In genomic region chr9:58295766-58296361, GRCm38 (mm10) we compare ENCODE assay signal across 8 mouse cellular contexts. TPM values are rescaled to one million over a fixed set of nuclear protein-coding genes. Genes with fewer than 3 reads are reported as not detected.
DNase-seq lines count a peak whose midpoint lies in the region; ATAC-seq and TF ChIP-seq lines count a peak whose summit lies in the region.

No protein-coding gene starts in this region.

- H3K27me3 ChIP-seq in embryonic facial prominence, embryonic 13.5 days = no peaks in the 10 kb centered on the region
- H3K27me3 ChIP-seq in heart, postnatal 0 days (ENCODE audit: control insufficient read depth, insufficient read depth, low read length) = no peaks in the 10 kb centered on the region
- H3K27me3 ChIP-seq in limb, embryonic 15.5 days = no peaks in the 10 kb centered on the region

- no peak for TF ChIP-seq CTCF in heart, postnatal 0 days (IDR thresholded peaks at IDR 0.05; ENCODE audit: low read depth)

- peaks cover 21% of the 10 kb centered on the region for H3K4me1 ChIP-seq in embryonic facial prominence, embryonic 13.5 days
- no peaks in the 10 kb centered on the region for H3K4me1 ChIP-seq in heart, postnatal 0 days (ENCODE audit: control insufficient read depth, insufficient read depth)
- peaks cover 42% of the 10 kb centered on the region for H3K4me1 ChIP-seq in limb, embryonic 15.5 days

- WGBS in embryonic facial prominence, embryonic 13.5 days = 19% methylated on average over 9 of the region's 9 CpGs
- 31% methylated on average over 9 of the region's 9 CpGs for WGBS in heart, postnatal 0 days
- 30% methylated on average over 9 of the region's 9 CpGs for WGBS in limb, embryonic 15.5 days

- H3K9me3 ChIP-seq in embryonic facial prominence, embryonic 13.5 days = no peaks in the 10 kb centered on the region
- H3K9me3 ChIP-seq in heart, postnatal 0 days (replicated peaks; ENCODE audit: control insufficient read depth, low read length) = no peaks in the 10 kb centered on the region
- no peaks in the 10 kb centered on the region for H3K9me3 ChIP-seq in limb, embryonic 15.5 days

- DNase-seq in Muller cell, postnatal 12 days (ENCODE audit: inconsistent ontology term) = peak; percentile 91
- no peak for DNase-seq in heart, postnatal 0 days (ENCODE audit: low spot score)
- peak; percentile 79 for DNase-seq in skeletal muscle tissue, adult 2 months (ENCODE audit: low read depth, low spot score)
- no peak for DNase-seq in adrenal gland, postnatal 36 days

- no peak overlapping the region for H3K4me3 ChIP-seq in embryonic facial prominence, embryonic 13.5 days
- H3K4me3 ChIP-seq in heart, postnatal 0 days (ENCODE audit: low read depth, low read length) = no peak overlapping the region
- H3K4me3 ChIP-seq in limb, embryonic 15.5 days = no peak overlapping the region

- peaks cover 23% of the 10 kb centered on the region for H3K36me3 ChIP-seq in embryonic facial prominence, embryonic 13.5 days
- no peaks in the 10 kb centered on the region; the same call in 1 of the 2 replicates for H3K36me3 ChIP-seq in heart, postnatal 0 days (replicated peaks; ENCODE audit: control insufficient read depth, insufficient read depth, low read length)
- H3K36me3 ChIP-seq in limb, embryonic 15.5 days = peaks cover 29% of the 10 kb centered on the region

- no peak overlapping the region for H3K4me2 ChIP-seq in embryonic facial prominence, embryonic 13.5 days
- H3K4me2 ChIP-seq in heart, postnatal 0 days (ENCODE audit: low read depth, low read length) = no peak overlapping the region
- no peak overlapping the region for H3K4me2 ChIP-seq in limb, embryonic 15.5 days

- H3K27ac ChIP-seq in embryonic facial prominence, embryonic 13.5 days = peak overlapping the region; percentile 33; the same call in 1 of the 2 replicates
- H3K27ac ChIP-seq in heart, postnatal 0 days (ENCODE audit: low read depth) = peak overlapping the region; percentile 46
- peak overlapping the region; percentile 63 for H3K27ac ChIP-seq in limb, embryonic 15.5 days

- no peak for TF ChIP-seq EP300 in heart, postnatal 0 days (IDR thresholded peaks at IDR 0.05; ENCODE audit: low read depth)

- ATAC-seq in embryonic facial prominence, embryonic 13.5 days (ENCODE audit: insufficient number of reproducible peaks, insufficient read depth, low FRiP score, low TSS enrichment, low read depth) = no peak
- peak; percentile 66 for ATAC-seq in heart, postnatal 0 days (ENCODE audit: insufficient read depth, low read depth)
- peak; percentile 35; the same call in 1 of the 2 replicates for ATAC-seq in limb, embryonic 15.5 days (ENCODE audit: insufficient number of reproducible peaks, low FRiP score, low TSS enrichment, low read depth)
- no peak for ATAC-seq in granulocyte monocyte progenitor cell, adult 5-6 weeks (replicated peaks; ENCODE audit: poor library complexity, severe bottlenecking)
- ATAC-seq in monocyte, adult 5-6 weeks (replicated peaks; ENCODE audit: insufficient number of reproducible peaks, low FRiP score, low TSS enrichment, poor library complexity, severe bottlenecking) = no peak

- peak overlapping the region; percentile 40; the same call in 1 of the 2 replicates for H3K9ac ChIP-seq in embryonic facial prominence, embryonic 13.5 days
- no peak overlapping the region for H3K9ac ChIP-seq in heart, postnatal 0 days (replicated peaks; ENCODE audit: low read depth, low read length)
- H3K9ac ChIP-seq in limb, embryonic 15.5 days = no peak overlapping the region

RNA-seq across cellular contexts. Expression of gene Loxl1, which starts 17.1 kb away (rescaled TPM):
- polyA plus RNA-seq in embryonic facial prominence, embryonic 13.5 days (2015; fragmentation: Nextera tagmentation; extraction: Ambion mirVana) = 30.9 and 41.8 TPM in 2 replicates
- total RNA-seq in heart, postnatal 0 days (2014; rRNA removed; ENCODE audit: low replicate concordance) = 44.1 and 61.7 TPM in 2 replicates
- 39.2 and 40.7 TPM in 2 replicates for polyA plus RNA-seq in heart, postnatal 0 days (2015; fragmentation: Nextera tagmentation; extraction: Ambion mirVana)
- 92.6 and 110 TPM in 2 replicates for polyA plus RNA-seq in limb, embryonic 15.5 days (2015; fragmentation: Nextera tagmentation; extraction: Ambion mirVana)
- total RNA-seq in adrenal gland, postnatal 36 days (2021) = 10 to 100 TPM; 22.9 to 33.9 TPM
- total RNA-seq in granulocyte monocyte progenitor cell, adult 5-6 weeks (2014; fragmentation: Nextera tagmentation) = not detected in 2 replicates
- not detected in 2 replicates for total RNA-seq in granulocyte monocyte progenitor cell, adult 5-6 weeks (2017)
- not detected in 3 replicates for total RNA-seq in monocyte, adult 5-6 weeks (2017)

RNA-seq across cellular contexts. Expression of gene Stoml1, which starts 42.9 kb away (rescaled TPM):
- 43.1 and 45.0 TPM in 2 replicates for polyA plus RNA-seq in embryonic facial prominence, embryonic 13.5 days (2015; fragmentation: Nextera tagmentation; extraction: Ambion mirVana)
- 16.4 and 52.8 TPM in 2 replicates for total RNA-seq in heart, postnatal 0 days (2014; rRNA removed; ENCODE audit: low replicate concordance)
- 21.7 and 23.3 TPM in 2 replicates for polyA plus RNA-seq in heart, postnatal 0 days (2015; fragmentation: Nextera tagmentation; extraction: Ambion mirVana)
- polyA plus RNA-seq in limb, embryonic 15.5 days (2015; fragmentation: Nextera tagmentation; extraction: Ambion mirVana) = 34.2 and 35.5 TPM in 2 replicates
- 10 to 100 TPM; 15.7 to 19.2 TPM for total RNA-seq in adrenal gland, postnatal 36 days (2021)
- 10.4 and 11.6 TPM in 2 replicates for total RNA-seq in granulocyte monocyte progenitor cell, adult 5-6 weeks (2014; fragmentation: Nextera tagmentation)
- 6.3 and 17.7 TPM in 2 replicates for total RNA-seq in granulocyte monocyte progenitor cell, adult 5-6 weeks (2017)
- 11.3 to 14.2 TPM (median 13.0 TPM) in 3 replicates for total RNA-seq in monocyte, adult 5-6 weeks (2017)

RNA-seq across cellular contexts. Expression of gene Pml, which starts 46.3 kb away (rescaled TPM):
- 14.4 and 15.2 TPM in 2 replicates for polyA plus RNA-seq in embryonic facial prominence, embryonic 13.5 days (2015; fragmentation: Nextera tagmentation; extraction: Ambion mirVana)
- 11.4 and 15.0 TPM in 2 replicates for total RNA-seq in heart, postnatal 0 days (2014; rRNA removed; ENCODE audit: low replicate concordance)
- 5.2 and 5.6 TPM in 2 replicates for polyA plus RNA-seq in heart, postnatal 0 days (2015; fragmentation: Nextera tagmentation; extraction: Ambion mirVana)
- polyA plus RNA-seq in limb, embryonic 15.5 days (2015; fragmentation: Nextera tagmentation; extraction: Ambion mirVana) = 15.7 and 16.4 TPM in 2 replicates
- 10 to 100 TPM; 22.4 to 24.2 TPM for total RNA-seq in adrenal gland, postnatal 36 days (2021)
- 49.9 and 57.2 TPM in 2 replicates for total RNA-seq in granulocyte monocyte progenitor cell, adult 5-6 weeks (2014; fragmentation: Nextera tagmentation)
- total RNA-seq in granulocyte monocyte progenitor cell, adult 5-6 weeks (2017) = 9.3 and 10.1 TPM in 2 replicates
- total RNA-seq in monocyte, adult 5-6 weeks (2017) = 6.6 to 23.5 TPM (median 15.6 TPM) in 3 replicates

Comparison
In these comparisons a context has a peak if more than half of its experiments do, and no peak if none do; other contexts are left out.
1. DNase-seq: peak in Muller cell, postnatal 12 days (single experiment) and skeletal muscle tissue, adult 2 months (single experiment); none in heart, postnatal 0 days (single experiment) and adrenal gland, postnatal 36 days (0 of 2).
2. ATAC-seq: peak in heart, postnatal 0 days (single experiment) and limb, embryonic 15.5 days (single experiment); none in embryonic facial prominence, embryonic 13.5 days (single experiment), granulocyte monocyte progenitor cell, adult 5-6 weeks (single experiment) and monocyte, adult 5-6 weeks (single experiment).
3. RNA of gene Loxl1, which starts 17.1 kb away (total RNA-seq): 44.1 to 61.7 TPM in heart, postnatal 0 days and 22.9 to 33.9 TPM in adrenal gland, postnatal 36 days; not detected in granulocyte monocyte progenitor cell, adult 5-6 weeks and not detected in monocyte, adult 5-6 weeks; every median in the first group is over 10 times any median in the second.
4. Peak in every context shown above with its lines, with median percentiles within 50 percentile points of each other: H3K27ac ChIP-seq.